Mouse (Mus musculus): ENCODE results near the gene Nt5dc2. TPM values are rescaled to one million over a fixed set of nuclear protein-coding genes. Genes with fewer than 3 reads are reported as not detected.

The Nt5dc2 gene
- total RNA-seq, 2 experiments from 2014 or later = 12.8 to 17.9 TPM

Other genes with a start within 250 kb of the Nt5dc2 start
- not detected for gene Itih4, start 244.6 kb upstream of the Nt5dc2 start, total RNA-seq (2021)
- 10 to 100 TPM; 25.4 to 25.7 TPM for gene Itih3, start 207.3 kb upstream of the Nt5dc2 start, total RNA-seq (2021)
- not detected for gene Itih1, start 187.8 kb upstream of the Nt5dc2 start, total RNA-seq (2021)
- 10 to 100 TPM; 16.9 to 17.0 TPM for gene Nek4, start 179.7 kb upstream of the Nt5dc2 start, total RNA-seq (2021)
- gene Glt8d1, start 129.7 kb upstream of the Nt5dc2 start, total RNA-seq (2021) = 10 to 100 TPM; 35.7 to 49.0 TPM
- 100 to 1,000 TPM; 171 to 189 TPM for gene Spcs1, start 129.4 kb upstream of the Nt5dc2 start, total RNA-seq (2021)
- gene Pbrm1, start 111.9 kb upstream of the Nt5dc2 start, total RNA-seq (2021) = 10 to 100 TPM; 55.3 to 59.0 TPM
- gene Gnl3, start 111.9 kb upstream of the Nt5dc2 start, total RNA-seq (2021) = 10 to 100 TPM; 36.0 to 57.6 TPM
- gene Smim4, start 2.1 kb upstream of the Nt5dc2 start, total RNA-seq (2021) = 10 to 100 TPM; 28.6 to 29.6 TPM
- 10 to 100 TPM; 13.9 to 17.5 TPM for gene Stab1, start 37.6 kb downstream of the Nt5dc2 start, total RNA-seq (2021)
- 1 to 10 TPM; 2.2 to 3.1 TPM for gene Tnnc1, start 77.3 kb downstream of the Nt5dc2 start, total RNA-seq (2021)
- gene Nisch, start 85.9 kb downstream of the Nt5dc2 start, total RNA-seq (2021) = 100 to 1,000 TPM; 431 to 467 TPM
- 1 to 10 TPM; 4.4 to 5.0 TPM for gene Sema3g, start 86.8 kb downstream of the Nt5dc2 start, total RNA-seq (2021)
- 1 to 10 TPM; 3.6 to 4.1 TPM for gene Phf7, start 120.3 kb downstream of the Nt5dc2 start, total RNA-seq (2021)
- gene Bap1, start 120.4 kb downstream of the Nt5dc2 start, total RNA-seq (2021) = 100 to 1,000 TPM; 127 to 131 TPM
- gene Dnah1, start 192.8 kb downstream of the Nt5dc2 start, total RNA-seq (2021) = 1 to 10 TPM; 4.4 TPM
- gene Capn7, start 205.6 kb downstream of the Nt5dc2 start, total RNA-seq (2021) = 10 to 100 TPM; 36.8 to 40.1 TPM

Data from layer of hippocampus, postnatal 25 days (tissue).